Mouse (Mus musculus): Measurements from ENCODE around the gene Tanc1.

DNA sequence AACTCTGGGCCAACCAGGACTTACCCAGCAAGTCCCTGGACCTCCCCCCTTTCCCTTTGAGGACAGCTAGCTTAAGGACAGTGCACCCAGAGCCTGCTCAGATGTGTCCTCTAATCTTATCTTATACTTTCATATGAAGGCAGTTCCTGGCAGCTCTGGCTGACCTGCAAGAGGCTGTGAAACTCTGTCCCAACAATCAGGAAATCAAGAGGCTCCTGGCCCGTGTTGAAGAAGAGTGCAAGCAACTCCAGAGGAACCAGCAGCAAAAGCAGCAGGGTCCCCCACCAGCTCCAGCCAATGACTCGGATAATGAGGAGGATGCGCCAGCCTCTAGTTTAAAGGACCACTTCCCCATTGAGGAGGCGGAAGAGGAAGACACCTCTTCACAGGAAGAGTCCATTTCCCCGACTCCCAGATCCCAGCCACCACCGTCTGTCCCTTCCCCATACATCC, 230.7 kb downstream of the Tanc1 start:
- no peak for TF ChIP-seq CTCF (IDR thresholded peaks at IDR 0.05; ENCODE audit: extremely low read depth, insufficient read length, insufficient replicate concordance, low read depth, low read length)
- no peak for TF ChIP-seq POLR2A (IDR thresholded peaks at IDR 0.05; ENCODE audit: low read depth, low read length)

Data from small intestine, adult 2 months (tissue).